Mouse (Mus musculus) heart, embryonic 11.5 days (tissue): ENCODE data around the gene Smcr8. TPM values are rescaled to one million over a fixed set of nuclear protein-coding genes. Genes with fewer than 3 reads are reported as not detected.

Source experiments
- ATAC-seq: fragments of 200-750 bp; cut with Nextera tagmentation; replicated peaks from 2 replicates; pipeline ENCODE4 v1.8.0; 2017; ENCODE audit warnings: moderate library complexity; ENCODE audit not compliant: insufficient number of reproducible peaks, low FRiP score, low TSS enrichment
- H3K27ac ChIP-seq: fragments of 300-500 bp; sonication (generic); 2 replicates; pipeline ENCODE4 v1.5.1; 2014; ENCODE audit warnings: mild to moderate bottlenecking, low read depth, low read length
- H3K27me3 ChIP-seq: fragments of 300-500 bp; sonication (generic); 2 replicates; pipeline ENCODE4 v1.6.1; 2014; ENCODE audit warnings: mild to moderate bottlenecking, low read length, mixed read lengths; ENCODE audit not compliant: control insufficient read depth, insufficient read depth
- H3K36me3 ChIP-seq: fragments of 300-500 bp; sonication (generic); 2 replicates; pipeline ENCODE4 v1.6.1; 2014; ENCODE audit warnings: mild to moderate bottlenecking, low read length, moderate library complexity, mixed read lengths; ENCODE audit not compliant: control insufficient read depth, insufficient read depth
- H3K4me1 ChIP-seq: fragments of 300-500 bp; sonication (generic); 2 replicates; pipeline ENCODE4 v1.6.1; 2014; ENCODE audit warnings: low read length; ENCODE audit not compliant: control insufficient read depth, insufficient read depth
- H3K4me2 ChIP-seq: fragments of 300-500 bp; sonication (generic); 2 replicates; pipeline ENCODE4 v1.6.1; 2014; ENCODE audit warnings: mild to moderate bottlenecking, moderate library complexity
- H3K4me3 ChIP-seq: fragments of 300-500 bp; sonication (generic); 2 replicates; pipeline ENCODE4 v1.5.1; 2014; ENCODE audit warnings: low read depth, low read length
- H3K9ac ChIP-seq: fragments of 300-500 bp; sonication (generic); 2 replicates; pipeline ENCODE4 v1.6.1; 2014; ENCODE audit warnings: mild to moderate bottlenecking, low read depth, low read length, moderate library complexity
- H3K9me3 ChIP-seq: fragments of 300-500 bp; sonication (generic); replicated peaks from 2 replicates; pipeline ENCODE4 v1.6.1; 2016; ENCODE audit warnings: low read length; ENCODE audit not compliant: control insufficient read depth
- WGBS: fragments of 180-500 bp; shearing (Covaris S2); extraction: QIAGEN DNeasy Blood & Tissue Kit; methylation state at CpG from one replicate; pipeline ENCODE4 v1.1.7; 2014; ENCODE audit not compliant: insufficient replicate concordance; 5-methylcytosine and 5-hydroxymethylcytosine counted together
- polyA plus RNA-seq: library from polyadenylated mRNA; unstranded; fragments of >200 nt; fragmentation: Nextera tagmentation; extraction: Ambion mirVana; gene quantifications from 2 replicates; pipeline ENCODE4 v1.2.1, GENCODE M21; 2014

Smcr8 gene
- polyA plus RNA-seq, 1 experiment from 2014 or later: 6.0 TPM

DNA sequence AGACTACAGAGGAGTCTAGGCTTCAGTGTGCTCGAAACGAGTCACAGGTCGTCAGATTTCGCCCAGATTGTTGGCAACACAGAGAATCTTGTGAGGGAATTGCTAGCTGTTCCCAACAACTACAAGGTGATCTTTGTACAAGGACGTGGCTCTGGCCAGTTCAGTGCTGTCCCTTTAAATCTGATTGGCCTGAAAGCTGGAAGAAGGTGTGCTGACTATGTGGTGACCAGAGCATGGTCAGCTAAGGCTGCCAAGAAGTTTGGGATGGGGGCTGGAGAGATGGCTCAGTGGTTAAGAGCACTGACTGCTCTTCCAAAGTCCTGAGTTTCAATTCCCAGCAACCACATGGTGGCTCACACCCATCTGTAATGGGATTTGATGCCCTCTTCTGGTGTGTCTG is 39.1 kb downstream of the Smcr8 start:
- WGBS: 54% methylated on average over 5 of the region's 5 CpGs
- no peaks in the 10 kb centered on the region for H3K9me3 ChIP-seq
- no peak overlapping the region for H3K4me2 ChIP-seq
- no peak overlapping the region for H3K4me3 ChIP-seq
- no peak overlapping the region for H3K27ac ChIP-seq
- H3K9ac ChIP-seq: no peak overlapping the region
- no peaks in the 10 kb centered on the region for H3K4me1 ChIP-seq
- H3K36me3 ChIP-seq: no peaks in the 10 kb centered on the region
- H3K27me3 ChIP-seq: no peaks in the 10 kb centered on the region
- ATAC-seq: no peak

DNA sequence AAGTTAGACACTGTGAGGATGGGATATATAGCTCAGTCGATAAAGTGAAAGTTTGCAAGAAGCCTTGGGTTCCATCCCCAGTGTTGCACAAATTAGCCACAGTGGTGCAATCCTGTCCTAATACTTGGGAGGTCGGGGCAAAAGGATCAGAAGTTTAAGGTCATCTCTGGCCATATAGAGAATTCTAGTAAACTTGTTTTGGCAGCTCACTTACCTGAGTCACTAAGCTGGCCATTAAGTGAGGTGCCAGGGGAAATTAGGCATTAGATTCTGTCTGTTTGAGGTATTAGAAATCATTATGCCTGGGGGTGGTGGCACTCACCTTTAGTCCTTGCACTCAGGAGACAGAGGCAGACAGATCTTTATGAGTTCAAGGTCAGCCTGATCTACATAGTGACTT is 46.4 kb downstream of the Smcr8 start:
- Histone ChIP-seq H3K36me3 (no peaks in the 10 kb centered on the region), H3K4me1 (no peaks in the 10 kb centered on the region), H3K9me3 (no peaks in the 10 kb centered on the region), H3K9ac (no peak overlapping the region), H3K4me3 (no peak overlapping the region), H3K27ac (no peak overlapping the region), H3K27me3 (no peaks in the 10 kb centered on the region), H3K4me2 (no peak overlapping the region)
- 66% methylated on average over 2 of the region's 2 CpGs for WGBS
- ATAC-seq: no peak

DNA sequence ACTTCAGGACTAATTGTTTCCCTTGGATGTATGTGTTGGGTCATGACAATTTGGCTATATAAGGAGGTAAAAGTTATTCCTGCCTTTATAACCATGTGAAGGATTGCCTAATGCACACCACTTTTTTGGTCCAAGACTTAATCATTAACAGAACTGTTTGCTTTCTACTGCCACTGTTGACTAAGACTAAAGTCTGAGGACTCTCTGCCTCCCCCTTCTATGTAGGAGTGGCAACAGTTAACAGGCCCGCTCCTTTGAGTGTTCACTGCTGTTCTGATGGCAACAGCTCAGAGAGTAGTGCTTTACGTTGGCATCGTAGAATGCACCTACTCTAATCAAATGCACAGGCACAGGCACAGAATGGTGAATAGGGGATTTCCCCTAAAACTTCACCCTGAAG is 47.9 kb downstream of the Smcr8 start:
- no peaks in the 10 kb centered on the region for H3K36me3 ChIP-seq
- H3K4me1 ChIP-seq: no peaks in the 10 kb centered on the region
- H3K9me3 ChIP-seq: no peaks in the 10 kb centered on the region
- H3K9ac ChIP-seq: no peak overlapping the region
- no peak for ATAC-seq
- WGBS: 83% methylated on average over 3 of the region's 3 CpGs
- no peak overlapping the region for H3K4me3 ChIP-seq
- H3K27ac ChIP-seq: no peak overlapping the region
- H3K27me3 ChIP-seq: no peaks in the 10 kb centered on the region
- no peak overlapping the region for H3K4me2 ChIP-seq

DNA sequence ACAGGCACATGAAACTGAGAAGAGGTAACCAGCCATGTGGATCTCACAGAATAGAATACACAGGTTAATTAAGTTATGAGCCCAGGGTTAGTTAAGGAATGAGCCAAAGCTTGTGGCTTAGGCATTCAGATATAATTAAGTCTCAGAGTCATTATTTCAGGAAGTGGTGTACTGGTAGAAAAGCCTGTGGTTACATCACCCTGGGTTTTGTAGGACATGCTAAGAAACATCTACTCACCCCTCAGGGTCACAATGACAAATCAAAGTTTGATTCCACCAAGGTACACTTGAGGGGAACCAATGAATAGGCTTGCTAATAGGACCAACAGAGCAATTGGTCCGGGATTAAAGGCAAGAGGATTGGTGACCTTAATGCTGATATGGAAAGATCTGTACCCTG is 49.4 kb downstream of the Smcr8 start:
- 48% methylated on average over 1 of the region's 1 CpGs for WGBS
- Histone ChIP-seq H3K4me3 (no peak overlapping the region), H3K36me3 (no peaks in the 10 kb centered on the region), H3K9me3 (no peaks in the 10 kb centered on the region), H3K27ac (no peak overlapping the region), H3K9ac (no peak overlapping the region), H3K4me2 (no peak overlapping the region), H3K27me3 (no peaks in the 10 kb centered on the region), H3K4me1 (peaks cover 6% of the 10 kb centered on the region; the same call in 1 of the 2 replicates)
- no peak for ATAC-seq

DNA sequence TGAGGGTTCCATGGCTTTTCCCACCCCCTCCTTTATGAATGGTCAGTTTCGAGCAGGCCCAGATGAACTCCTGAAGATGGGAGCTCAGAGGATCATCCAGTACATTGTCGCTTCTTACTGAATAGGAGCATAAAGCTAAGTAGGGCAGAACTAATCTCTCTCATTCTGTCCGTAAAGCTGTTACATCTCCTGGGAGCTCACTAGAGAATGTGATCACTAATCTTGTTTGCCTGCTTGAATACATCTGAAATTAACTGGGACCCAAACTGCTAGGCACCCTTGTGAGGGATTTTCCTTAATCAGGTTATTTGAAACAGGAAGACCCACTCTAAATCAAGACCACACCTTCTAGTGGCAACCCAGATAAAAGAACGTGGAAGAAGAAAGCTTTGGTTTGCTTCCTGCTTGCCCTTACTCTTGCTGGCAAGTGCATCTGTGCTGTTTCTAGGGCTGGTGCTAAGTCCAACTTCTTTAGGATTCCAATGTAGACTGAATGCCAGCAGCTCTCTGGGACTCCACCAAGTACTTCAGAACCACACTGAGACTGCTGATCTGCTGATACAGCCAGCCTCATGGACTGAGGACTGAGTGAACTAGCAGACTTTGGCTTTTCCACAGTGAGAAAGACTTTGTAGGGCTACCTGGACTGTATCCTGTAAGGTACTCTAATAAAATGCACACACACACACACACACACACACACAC is 50.1 kb downstream of the Smcr8 start:
- WGBS: 64% methylated on average over 4 of the region's 4 CpGs
- Histone ChIP-seq H3K4me1 (peaks cover 6% of the 10 kb centered on the region; the same call in 1 of the 2 replicates), H3K27me3 (no peaks in the 10 kb centered on the region), H3K36me3 (no peaks in the 10 kb centered on the region), H3K27ac (no peak overlapping the region), H3K4me2 (no peak overlapping the region), H3K9me3 (no peaks in the 10 kb centered on the region), H3K4me3 (no peak overlapping the region), H3K9ac (no peak overlapping the region)
- ATAC-seq: no peak

DNA sequence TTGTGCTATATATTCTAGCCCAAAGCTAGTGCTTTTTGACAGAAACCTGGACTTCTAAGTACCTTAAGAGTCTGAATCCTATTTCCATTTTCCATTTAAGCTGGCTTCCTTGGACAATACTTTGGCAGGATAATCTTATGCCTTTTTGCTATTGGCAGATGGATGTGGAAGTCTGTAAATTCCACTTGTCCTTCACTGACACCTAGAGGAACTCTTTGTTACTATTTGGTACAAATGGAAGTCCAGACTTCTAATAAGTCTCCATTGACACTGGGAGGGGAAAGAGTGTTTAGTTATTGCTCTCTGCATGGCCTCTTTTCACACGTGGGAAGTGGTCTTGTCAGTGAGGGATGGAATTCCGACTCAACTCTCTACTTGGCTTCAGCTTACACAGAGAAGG is 51.6 kb downstream of the Smcr8 start:
- 29% methylated on average over 2 of the region's 2 CpGs for WGBS
- H3K4me1 ChIP-seq: peaks cover 6% of the 10 kb centered on the region; the same call in 1 of the 2 replicates
- H3K4me2 ChIP-seq: no peak overlapping the region
- H3K27ac ChIP-seq: no peak overlapping the region
- ATAC-seq: no peak
- H3K9me3 ChIP-seq: no peaks in the 10 kb centered on the region
- H3K4me3 ChIP-seq: no peak overlapping the region
- no peaks in the 10 kb centered on the region for H3K36me3 ChIP-seq
- H3K9ac ChIP-seq: no peak overlapping the region
- H3K27me3 ChIP-seq: no peaks in the 10 kb centered on the region

DNA sequence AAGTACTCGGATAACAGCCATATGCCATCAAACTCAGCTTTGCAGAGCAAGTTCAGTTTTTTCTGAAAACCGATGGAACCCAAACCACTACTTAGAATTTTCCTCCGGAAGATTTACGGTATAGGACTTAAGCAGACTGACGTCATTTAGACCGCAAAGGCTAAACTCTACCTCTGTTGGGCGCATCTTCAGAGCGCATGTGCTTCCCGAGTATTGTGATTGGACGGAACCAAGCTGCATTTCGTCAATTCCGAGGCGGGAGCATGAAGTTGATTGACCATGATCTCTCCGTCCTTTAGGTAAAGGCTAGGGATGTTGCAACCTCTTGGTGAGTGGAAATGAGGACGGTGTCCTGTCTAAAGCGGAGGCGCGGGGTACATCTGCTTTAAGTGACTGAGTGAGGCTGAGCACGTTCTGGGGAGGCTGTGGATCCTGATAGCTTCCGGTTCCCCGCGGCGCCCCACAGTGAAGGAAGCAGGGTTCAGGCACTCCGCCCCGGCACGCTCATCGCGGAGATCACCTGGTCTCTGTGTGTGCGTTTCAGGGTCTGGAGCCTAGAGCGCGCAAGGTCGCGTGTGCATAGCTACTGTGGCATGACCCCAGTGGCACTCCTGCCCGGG is 53.2 kb downstream of the Smcr8 start, which contains the start of gene Dhrs7b:
Dhrs7b (plus strand) TSS at position 199 of the 620 bp plus-strand sequence.
- Histone ChIP-seq H3K9ac (peak within 1 kb of the TSS; percentile 76), H3K36me3 (no peaks in the 10 kb centered on the region), H3K27ac (peak within 1 kb of the TSS; percentile 46), H3K27me3 (no peaks in the 10 kb centered on the region), H3K4me3 (peak within 1 kb of the TSS; percentile 75), H3K9me3 (no peaks in the 10 kb centered on the region), H3K4me1 (peaks cover 6% of the 10 kb centered on the region; the same call in 1 of the 2 replicates), H3K4me2 (peak within 1 kb of the TSS; percentile 64)
- WGBS: under 1% methylated on average over 34 of the region's 34 CpGs
- peak; percentile 88 for ATAC-seq

DNA sequence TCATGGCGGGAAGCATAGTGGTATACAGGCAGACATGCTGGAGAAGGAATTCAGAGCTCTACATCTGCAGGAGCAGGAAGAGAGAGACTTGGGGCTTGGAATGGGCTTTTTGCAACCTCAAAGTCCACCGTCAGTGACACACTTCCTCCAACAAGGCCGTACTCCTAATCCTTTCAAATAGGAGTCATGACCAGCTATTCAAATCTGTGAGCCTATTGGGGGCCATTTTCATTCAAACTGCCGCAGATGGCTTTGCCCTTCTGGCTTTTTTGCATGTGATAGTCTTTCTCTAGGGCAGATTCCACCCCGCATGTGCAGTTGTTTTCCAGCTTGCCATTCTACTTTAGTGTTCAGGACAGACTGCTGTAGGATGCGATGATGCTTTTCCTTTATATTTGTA is 59.6 kb downstream of the Smcr8 start:
- no peak overlapping the region for H3K27ac ChIP-seq
- no peaks in the 10 kb centered on the region for H3K27me3 ChIP-seq
- no peaks in the 10 kb centered on the region for H3K9me3 ChIP-seq
- no peaks in the 10 kb centered on the region for H3K36me3 ChIP-seq
- 94% methylated on average over 6 of the region's 6 CpGs for WGBS
- H3K4me1 ChIP-seq: no peaks in the 10 kb centered on the region
- no peak overlapping the region for H3K4me2 ChIP-seq
- no peak for ATAC-seq
- H3K9ac ChIP-seq: no peak overlapping the region
- no peak overlapping the region for H3K4me3 ChIP-seq
